Mouse (Mus musculus): ENCODE results near the gene Dag1. TPM values are rescaled to one million over a fixed set of nuclear protein-coding genes. Genes with fewer than 3 reads are reported as not detected.
"Not testable (repeated sequence)": the region's sequence is repeated elsewhere in the genome, so short reads cannot be mapped to it uniquely, and the experiment has no call there.

Dag1 gene
- polyA plus RNA-seq, 1 experiment from 2014 or later = 64.2 TPM

- ATAC-seq (ENCODE audit: low FRiP score, low TSS enrichment) (peak; percentile 60), DNase-seq (peak; percentile 65)
- peak within 1 kb of the TSS; percentile 25 for H3K4me3 ChIP-seq (replicated peaks; ENCODE audit: low read depth, low read length)
- peak within 1 kb of the TSS; percentile 36; the same call in 1 of the 2 replicates for H3K9ac ChIP-seq (replicated peaks; ENCODE audit: low read length)
- no peaks in the 10 kb centered on the region for H3K27me3 ChIP-seq (ENCODE audit: control insufficient read depth, insufficient read depth, low read length)
- H3K9me3 ChIP-seq (ENCODE audit: control insufficient read depth, low read length) = no peaks in the 10 kb centered on the region
- H3K27ac ChIP-seq (replicated peaks; ENCODE audit: low read depth, low read length) = 0 out of 2 replicates have a peak within 1 kb of the TSS, but pooled peaks have one; percentile 14
- 19% methylated on average over 18 of the region's 18 CpGs for WGBS
- H3K36me3 ChIP-seq (ENCODE audit: control insufficient read depth, insufficient read depth, low read length) = peaks cover 43% of the 10 kb centered on the region
- H3K4me2 ChIP-seq (ENCODE audit: low read length) = peak within 1 kb of the TSS; percentile 45
- peaks cover 8% of the 10 kb centered on the region; the same call in 1 of the 2 replicates for H3K4me1 ChIP-seq (ENCODE audit: control insufficient read depth, insufficient read depth, low read length)
Observed at GRCm38 (mm10) chr9:108296453-108297355, 32.9 kb upstream of the Dag1 start, which contains the start of gene Amt. Amt (plus strand) TSS chr9:108296853.

DNA sequence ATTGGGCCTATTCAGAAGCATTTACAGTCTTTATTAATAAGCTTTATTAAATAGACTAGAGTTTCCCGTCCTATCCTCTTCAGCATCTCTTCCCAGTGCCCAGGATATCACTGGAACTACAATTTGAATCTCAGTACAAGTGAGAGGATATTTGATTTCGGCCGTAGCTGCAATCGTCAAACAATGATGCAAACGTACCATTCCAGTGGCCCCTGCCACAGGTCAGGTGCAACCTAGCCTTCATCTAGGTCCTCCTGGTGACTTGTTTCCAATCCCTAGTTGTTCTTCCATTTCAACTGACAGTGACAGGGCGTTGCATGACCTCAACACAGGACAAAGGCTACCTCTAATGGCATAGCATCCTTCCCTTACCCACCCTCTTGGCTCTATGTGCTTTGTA lies 27.0 kb upstream of the Dag1 start:
- 36% methylated on average over 6 of the region's 6 CpGs for WGBS
- peak overlapping the region; percentile 52 for H3K4me3 ChIP-seq (replicated peaks; ENCODE audit: low read depth, low read length)
- peaks cover 24% of the 10 kb centered on the region for H3K36me3 ChIP-seq (ENCODE audit: control insufficient read depth, insufficient read depth, low read length)
- ATAC-seq (ENCODE audit: low FRiP score, low TSS enrichment) (no peak), DNase-seq (no peak)
- H3K9me3 ChIP-seq (ENCODE audit: control insufficient read depth, low read length) = no peaks in the 10 kb centered on the region
- peak overlapping the region; percentile 65 for H3K9ac ChIP-seq (replicated peaks; ENCODE audit: low read length)
- H3K4me1 ChIP-seq (ENCODE audit: control insufficient read depth, insufficient read depth, low read length) = peaks cover 8% of the 10 kb centered on the region
- peak overlapping the region; percentile 68 for H3K4me2 ChIP-seq (ENCODE audit: low read length)
- H3K27ac ChIP-seq (replicated peaks; ENCODE audit: low read depth, low read length) = peak overlapping the region; percentile 76
- no peaks in the 10 kb centered on the region for H3K27me3 ChIP-seq (ENCODE audit: control insufficient read depth, insufficient read depth, low read length)

- H3K9me3 ChIP-seq (ENCODE audit: control insufficient read depth, low read length) = no peaks in the 10 kb centered on the region
- ATAC-seq (ENCODE audit: low FRiP score, low TSS enrichment) (peak; percentile 97), DNase-seq (peak; percentile 97)
- under 1% methylated on average over 32 of the region's 32 CpGs for WGBS
- peak within 1 kb of the TSS; percentile 65 for H3K9ac ChIP-seq (replicated peaks; ENCODE audit: low read length)
- peaks cover 8% of the 10 kb centered on the region for H3K4me1 ChIP-seq (ENCODE audit: control insufficient read depth, insufficient read depth, low read length)
- H3K4me2 ChIP-seq (ENCODE audit: low read length) = peak within 1 kb of the TSS; percentile 68
- no peaks in the 10 kb centered on the region for H3K27me3 ChIP-seq (ENCODE audit: control insufficient read depth, insufficient read depth, low read length)
- H3K4me3 ChIP-seq (replicated peaks; ENCODE audit: low read depth, low read length) = peak within 1 kb of the TSS; percentile 52
- H3K36me3 ChIP-seq (ENCODE audit: control insufficient read depth, insufficient read depth, low read length) = peaks cover 18% of the 10 kb centered on the region
- peak within 1 kb of the TSS; percentile 88 for H3K27ac ChIP-seq (replicated peaks; ENCODE audit: low read depth, low read length)
Observed at GRCm38 (mm10) chr9:108290016-108290750, 26.4 kb upstream of the Dag1 start, which contains the start of gene Nicn1. Nicn1 (plus strand) TSS chr9:108290429.

- peak overlapping the region; percentile 52 for H3K4me3 ChIP-seq (replicated peaks; ENCODE audit: low read depth, low read length)
- peak overlapping the region; percentile 51 for H3K4me2 ChIP-seq (ENCODE audit: low read length)
- WGBS = 71% methylated on average over 2 of the region's 2 CpGs
- DNase-seq = no peak
- no peaks in the 10 kb centered on the region for H3K9me3 ChIP-seq (ENCODE audit: control insufficient read depth, low read length)
- H3K9ac ChIP-seq (replicated peaks; ENCODE audit: low read length) = peak overlapping the region; percentile 54; the same call in 1 of the 2 replicates
- peaks cover 8% of the 10 kb centered on the region for H3K4me1 ChIP-seq (ENCODE audit: control insufficient read depth, insufficient read depth, low read length)
- H3K27ac ChIP-seq (replicated peaks; ENCODE audit: low read depth, low read length) = peak overlapping the region; percentile 88; the same call in 1 of the 2 replicates
- H3K36me3 ChIP-seq (ENCODE audit: control insufficient read depth, insufficient read depth, low read length) = peaks cover 9% of the 10 kb centered on the region
- no peak for ATAC-seq (ENCODE audit: low FRiP score, low TSS enrichment)
- no peaks in the 10 kb centered on the region for H3K27me3 ChIP-seq (ENCODE audit: control insufficient read depth, insufficient read depth, low read length)
Observed at GRCm38 (mm10) chr9:108289347-108289746, 25.6 kb upstream of the Dag1 start.

- H3K9ac ChIP-seq (replicated peaks; ENCODE audit: low read length); H3K4me2 ChIP-seq (ENCODE audit: low read length); H3K4me1 ChIP-seq (ENCODE audit: control insufficient read depth, insufficient read depth, low read length); DNase-seq; H3K27ac ChIP-seq (replicated peaks; ENCODE audit: low read depth, low read length); H3K9me3 ChIP-seq (ENCODE audit: control insufficient read depth, low read length); H3K36me3 ChIP-seq (ENCODE audit: control insufficient read depth, insufficient read depth, low read length); ATAC-seq (ENCODE audit: low FRiP score, low TSS enrichment); H3K4me3 ChIP-seq (replicated peaks; ENCODE audit: low read depth, low read length); H3K27me3 ChIP-seq (ENCODE audit: control insufficient read depth, insufficient read depth, low read length): not testable (repeated sequence)
- WGBS = 94% methylated on average over 4 of the region's 6 CpGs
Observed at GRCm38 (mm10) chr9:108287526-108288238, 23.9 kb upstream of the Dag1 start.

- Histone ChIP-seq H3K9me3 (ENCODE audit: control insufficient read depth, low read length) (no peaks in the 10 kb centered on the region), H3K4me2 (ENCODE audit: low read length) (no peak overlapping the region), H3K36me3 (ENCODE audit: control insufficient read depth, insufficient read depth, low read length) (no peaks in the 10 kb centered on the region), H3K4me3 (replicated peaks; ENCODE audit: low read depth, low read length) (no peak overlapping the region), H3K27ac (replicated peaks; ENCODE audit: low read depth, low read length) (no peak overlapping the region), H3K27me3 (ENCODE audit: control insufficient read depth, insufficient read depth, low read length) (no peaks in the 10 kb centered on the region), H3K4me1 (ENCODE audit: control insufficient read depth, insufficient read depth, low read length) (no peaks in the 10 kb centered on the region), H3K9ac (replicated peaks; ENCODE audit: low read length) (no peak overlapping the region)
- DNase-seq (peak; percentile 88), ATAC-seq (ENCODE audit: low FRiP score, low TSS enrichment) (no peak)
- WGBS = 13% methylated on average over 6 of the region's 6 CpGs
Observed at GRCm38 (mm10) chr9:108284410-108284809, 20.7 kb upstream of the Dag1 start.

DNA sequence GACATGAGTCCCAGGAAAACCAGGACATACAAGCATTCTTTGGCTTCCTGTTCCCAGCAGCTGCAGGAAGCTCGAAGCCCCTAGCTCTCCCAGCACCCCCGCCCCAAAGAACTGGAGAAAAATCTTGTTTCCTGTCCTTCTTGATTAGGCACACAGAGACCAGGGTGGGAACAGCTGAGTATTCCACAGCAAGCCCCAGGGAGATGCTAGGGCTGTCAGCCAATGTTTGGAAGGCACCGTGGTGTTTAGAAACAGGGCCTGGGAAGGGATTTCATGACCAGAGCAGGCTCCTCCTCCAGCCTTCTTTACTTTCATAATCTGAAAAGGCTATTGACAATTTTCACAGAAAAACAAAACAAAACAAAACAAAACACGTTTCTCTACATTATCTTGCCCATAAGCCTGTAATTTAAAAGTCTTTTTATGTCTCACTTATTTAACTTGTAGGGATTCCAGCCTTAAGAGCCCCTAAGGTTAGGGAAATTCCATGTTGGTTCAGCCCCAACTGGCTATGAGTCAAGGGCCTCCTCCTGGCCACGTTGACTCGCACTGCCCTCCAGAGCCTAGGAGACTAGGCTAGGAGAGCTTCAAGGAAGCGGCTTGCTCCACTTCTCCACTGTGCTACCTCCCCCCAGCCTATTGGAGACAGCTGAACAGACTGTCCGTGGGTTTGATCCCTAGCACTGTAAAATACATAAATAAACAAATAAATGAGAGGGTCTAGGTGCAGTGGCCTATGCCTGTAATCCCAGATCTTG lies 16.5 kb upstream of the Dag1 start:
- no peak overlapping the region for H3K4me2 ChIP-seq (ENCODE audit: low read length)
- no peak overlapping the region for H3K4me3 ChIP-seq (replicated peaks; ENCODE audit: low read depth, low read length)
- ATAC-seq (ENCODE audit: low FRiP score, low TSS enrichment) (no peak), DNase-seq (peak; percentile 38)
- no peak overlapping the region for H3K27ac ChIP-seq (replicated peaks; ENCODE audit: low read depth, low read length)
- H3K9ac ChIP-seq (replicated peaks; ENCODE audit: low read length) = no peak overlapping the region
- no peaks in the 10 kb centered on the region for H3K36me3 ChIP-seq (ENCODE audit: control insufficient read depth, insufficient read depth, low read length)
- no peaks in the 10 kb centered on the region for H3K9me3 ChIP-seq (ENCODE audit: control insufficient read depth, low read length)
- WGBS = 52% methylated on average over 8 of the region's 8 CpGs
- H3K27me3 ChIP-seq (ENCODE audit: control insufficient read depth, insufficient read depth, low read length) = no peaks in the 10 kb centered on the region
- no peaks in the 10 kb centered on the region for H3K4me1 ChIP-seq (ENCODE audit: control insufficient read depth, insufficient read depth, low read length)

Measured in midbrain, embryonic 14.5 days (tissue).